ENCODE assay signal across 21 mouse cellular contexts in genomic region chrX:10105475-10105874, GRCm38 (mm10). TPM values are rescaled to one million over a fixed set of nuclear protein-coding genes. Genes with fewer than 3 reads are reported as not detected.
"Had no signal": no experiment of that assay in that cellular context is flagged by ENCODE, and none has a peak within 500 bp of the region (broad histone marks: within the 10 kb centered on the region; RNA-seq: fewer than 3 reads in every experiment).

No protein-coding gene starts in this region.

- DNase-seq: kidney, postnatal 25 days; layer of hippocampus, adult 9-11 months; liver, embryonic 13.5 days; lung, adult 2 months; lung, postnatal 14 days; lung, postnatal 4 days; midbrain, embryonic 14.5 days; right cerebral cortex, adult 18-20 months; right cerebral cortex, postnatal 14 days; spleen, adult 18-20 months; thymus, adult 18-20 months; thymus, postnatal 36 days had no signal

- H3K27me3 ChIP-seq: limb, embryonic 13.5 days; liver, embryonic 13.5 days; neural tube, embryonic 12.5 days; neural tube, embryonic 15.5 days had no signal

- H3K4me3 ChIP-seq: layer of hippocampus, adult 2 months; limb, embryonic 10.5 days; limb, embryonic 13.5 days; liver, embryonic 13.5 days; neural tube, embryonic 12.5 days; neural tube, embryonic 15.5 days had no signal

- H3K9ac ChIP-seq: limb, embryonic 13.5 days; liver, embryonic 13.5 days; neural tube, embryonic 12.5 days; neural tube, embryonic 15.5 days had no signal

- H3K9me3 ChIP-seq: limb, embryonic 10.5 days; limb, embryonic 13.5 days; liver, embryonic 13.5 days; neural tube, embryonic 12.5 days; neural tube, embryonic 15.5 days had no signal

- H3K4me1 ChIP-seq: limb, embryonic 10.5 days; limb, embryonic 13.5 days; liver, embryonic 13.5 days; neural tube, embryonic 12.5 days; neural tube, embryonic 15.5 days had no signal

- H3K27ac ChIP-seq: kidney, postnatal 0 days; layer of hippocampus, adult 2 months; limb, embryonic 10.5 days; limb, embryonic 13.5 days; liver, embryonic 13.5 days; neural tube, embryonic 12.5 days; neural tube, embryonic 15.5 days had no signal

- H3K36me3 ChIP-seq: limb, embryonic 10.5 days; limb, embryonic 13.5 days; liver, embryonic 13.5 days; neural tube, embryonic 12.5 days; neural tube, embryonic 15.5 days had no signal

- H3K4me2 ChIP-seq: limb, embryonic 13.5 days; liver, embryonic 13.5 days; midbrain, embryonic 11.5 days; neural tube, embryonic 12.5 days; neural tube, embryonic 15.5 days had no signal

RNA-seq across cellular contexts. Expression of gene Srpx, which starts 12.0 kb away (rescaled TPM):
- total RNA-seq: megakaryocyte progenitor cell, adult 5-6 weeks; megakaryocyte-erythroid progenitor cell, adult 5-6 weeks had no signal
